Mouse (Mus musculus) kidney, embryonic 15.5 days (tissue): ENCODE measurements around the gene Atat1. TPM values are rescaled to one million over a fixed set of nuclear protein-coding genes. Genes with fewer than 3 reads are reported as not detected.

ENCODE experiments used
- ATAC-seq: fragments of 200-750 bp; cut with Nextera tagmentation; replicated peaks from 2 replicates; pipeline ENCODE4 v1.8.0; 2017; ENCODE audit warnings: moderate TSS enrichment; ENCODE audit not compliant: low FRiP score
- H3K27ac ChIP-seq: fragments of 300-500 bp; sonication (generic); 2 replicates; pipeline ENCODE4 v1.5.1; 2015; ENCODE audit warnings: mild to moderate bottlenecking, inconsistent platforms
- H3K27me3 ChIP-seq: fragments of 300-500 bp; sonication (generic); 2 replicates; pipeline ENCODE4 v1.6.1; 2015; ENCODE audit warnings: inconsistent platforms
- H3K36me3 ChIP-seq: fragments of 300-500 bp; sonication (generic); 2 replicates; pipeline ENCODE4 v1.6.1; 2015; ENCODE audit warnings: inconsistent platforms
- H3K4me1 ChIP-seq: fragments of 300-500 bp; sonication (generic); 2 replicates; pipeline ENCODE4 v1.6.1; 2015; ENCODE audit warnings: inconsistent platforms
- H3K4me2 ChIP-seq: fragments of 300-500 bp; sonication (generic); 2 replicates; pipeline ENCODE4 v1.6.1; 2015; ENCODE audit warnings: moderate library complexity, mild to moderate bottlenecking, inconsistent platforms
- H3K4me3 ChIP-seq: fragments of 300-500 bp; sonication (generic); replicated peaks from 2 replicates; pipeline ENCODE4 v1.5.1; 2015; ENCODE audit warnings: mild to moderate bottlenecking, inconsistent platforms
- H3K9ac ChIP-seq: fragments of 300-500 bp; sonication (generic); 2 replicates; pipeline ENCODE4 v1.6.1; 2015; ENCODE audit warnings: mild to moderate bottlenecking, inconsistent platforms
- H3K9me3 ChIP-seq: fragments of 300-500 bp; sonication (generic); replicated peaks from 2 replicates; pipeline ENCODE4 v1.6.1; 2016; ENCODE audit warnings: inconsistent platforms
- WGBS: fragments of 180-500 bp; shearing (Covaris S2); methylation state at CpG from one replicate; pipeline ENCODE4 v1.1.7; 2015; ENCODE audit warnings: mixed read lengths; 5-methylcytosine and 5-hydroxymethylcytosine counted together
- polyA plus RNA-seq: library from polyadenylated mRNA; unstranded; fragments of >200 nt; fragmentation: Nextera tagmentation; extraction: Ambion mirVana; gene quantifications from 2 replicates; pipeline ENCODE4 v1.2.1, GENCODE M21; 2015

The Atat1 gene
- polyA plus RNA-seq, 1 experiment from 2014 or later, result 91.6 TPM

DNA sequence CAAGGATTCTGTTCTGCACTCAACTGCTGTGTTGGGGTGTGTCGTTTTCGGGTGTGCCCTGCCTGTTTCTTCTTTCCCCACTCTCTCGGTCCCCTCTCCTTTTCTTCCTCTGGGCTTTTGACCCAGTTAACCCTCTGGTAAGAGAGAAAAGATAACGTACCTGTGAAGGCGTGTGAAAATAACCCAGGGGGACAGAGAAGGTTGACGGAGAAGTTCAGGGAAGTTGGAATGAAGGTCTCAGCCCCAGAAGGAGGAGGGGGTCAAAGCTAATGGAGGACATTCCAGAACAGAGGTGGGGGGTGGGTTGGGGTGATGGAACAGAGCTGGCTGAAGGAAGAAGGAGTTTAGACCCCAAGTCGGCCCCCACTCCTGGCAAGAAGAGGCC lies 40.9 kb downstream of the Atat1 start:
- Histone ChIP-seq H3K9ac (peak overlapping the region; percentile 72), H3K27ac (peak overlapping the region; percentile 99), H3K4me2 (peak overlapping the region; percentile 85), H3K36me3 (peaks cover 10% of the 10 kb centered on the region), H3K27me3 (no peaks in the 10 kb centered on the region), H3K9me3 (no peaks in the 10 kb centered on the region), H3K4me3 (peak overlapping the region; percentile 65), H3K4me1 (peaks cover 75% of the 10 kb centered on the region)
- ATAC-seq, result no peak
- WGBS, result 3% methylated on average over 7 of the region's 7 CpGs

DNA sequence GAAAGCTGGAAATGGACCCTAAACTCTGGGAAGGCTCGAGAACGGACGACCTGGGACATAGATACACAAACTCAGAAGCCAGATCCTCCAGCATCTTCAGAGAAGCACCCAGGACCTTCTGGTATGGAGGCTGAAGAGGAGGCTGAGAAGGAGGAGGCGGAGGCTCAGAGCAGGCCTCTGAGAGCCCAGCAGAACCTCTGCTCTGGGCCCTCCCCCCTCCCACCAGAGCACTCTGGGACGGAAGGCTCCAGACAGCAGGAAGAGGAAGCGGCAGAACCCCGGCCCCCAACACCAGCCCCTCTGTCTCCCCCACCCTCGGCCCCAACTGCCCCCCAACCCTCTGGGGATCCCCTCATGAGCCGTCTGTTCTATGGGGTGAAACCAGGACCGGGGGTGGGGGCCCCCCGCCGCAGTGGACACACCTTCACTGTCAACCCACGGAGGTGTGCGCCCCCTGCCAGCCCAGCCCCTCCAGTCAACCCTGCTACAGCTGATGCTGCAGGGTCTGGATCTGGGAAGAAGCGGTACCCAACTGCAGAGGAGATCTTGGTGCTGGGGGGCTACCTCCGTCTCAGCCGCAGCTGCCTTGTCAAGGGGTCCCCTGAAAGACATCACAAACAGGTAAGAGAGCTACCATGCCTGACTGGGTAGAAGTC lies 41.6 kb downstream of the Atat1 start:
- H3K4me3 ChIP-seq, result peak overlapping the region; percentile 65
- H3K36me3 ChIP-seq, result peaks cover 10% of the 10 kb centered on the region
- ATAC-seq, result no peak
- H3K9ac ChIP-seq, result peak overlapping the region; percentile 72
- peak overlapping the region; percentile 85 for H3K4me2 ChIP-seq
- no peaks in the 10 kb centered on the region for H3K9me3 ChIP-seq
- peaks cover 71% of the 10 kb centered on the region for H3K4me1 ChIP-seq
- no peaks in the 10 kb centered on the region for H3K27me3 ChIP-seq
- WGBS, result 31% methylated on average over 17 of the region's 17 CpGs
- peak overlapping the region; percentile 99 for H3K27ac ChIP-seq

DNA sequence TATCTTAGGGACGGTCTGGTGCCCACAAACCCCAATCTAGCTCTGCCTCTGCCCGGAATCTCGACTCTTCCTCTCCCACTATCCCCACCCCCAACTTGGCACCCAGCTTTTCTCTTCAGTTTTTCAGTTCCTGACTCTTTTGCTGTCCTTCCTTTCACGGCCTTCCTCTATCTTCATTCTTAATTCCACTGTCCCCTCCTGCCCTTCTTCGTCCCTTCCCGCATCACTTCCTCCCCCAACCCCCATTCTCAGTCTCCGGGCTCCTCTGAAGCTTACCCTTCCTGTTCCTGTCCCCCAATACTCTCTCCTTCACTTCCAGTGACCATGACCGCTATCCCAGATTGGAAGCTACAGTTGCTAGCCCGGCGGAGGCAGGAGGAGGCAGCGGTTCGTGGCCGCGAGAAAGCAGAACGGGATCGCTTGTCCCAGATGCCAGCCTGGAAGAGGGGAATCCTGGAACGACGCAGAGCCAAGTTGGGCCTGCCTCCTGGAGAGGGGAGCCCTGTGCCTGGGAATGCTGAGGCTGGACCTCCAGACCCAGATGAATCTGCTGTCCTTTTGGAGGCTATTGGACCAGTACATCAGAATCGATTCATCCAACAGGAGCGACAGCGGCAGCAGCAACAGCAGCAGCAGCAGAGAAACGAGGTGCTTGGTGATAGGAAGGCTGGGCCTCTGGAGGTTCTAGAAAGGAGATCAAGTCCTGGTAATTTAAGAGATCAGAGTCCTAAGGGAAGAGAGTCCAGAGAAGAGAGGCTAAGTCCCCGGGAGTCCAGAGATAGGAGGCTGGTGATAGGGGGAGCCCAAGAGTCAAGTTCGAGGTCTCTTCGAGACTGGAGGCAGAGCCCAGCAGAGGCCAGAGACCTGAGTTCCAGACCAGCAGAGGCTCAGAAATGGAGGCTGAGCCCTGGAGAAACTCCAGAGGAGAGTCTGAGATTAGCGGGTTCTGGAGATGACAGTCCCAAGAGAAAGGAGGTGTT lies 42.7 kb downstream of the Atat1 start:
- Histone ChIP-seq H3K4me3 (peak overlapping the region; percentile 65), H3K9ac (peak overlapping the region; percentile 72), H3K4me1 (peaks cover 67% of the 10 kb centered on the region), H3K9me3 (no peaks in the 10 kb centered on the region), H3K4me2 (peak overlapping the region; percentile 85), H3K36me3 (peaks cover 10% of the 10 kb centered on the region), H3K27me3 (no peaks in the 10 kb centered on the region), H3K27ac (peak overlapping the region; percentile 99)
- ATAC-seq, result no peak
- WGBS, result 8% methylated on average over 26 of the region's 26 CpGs

DNA sequence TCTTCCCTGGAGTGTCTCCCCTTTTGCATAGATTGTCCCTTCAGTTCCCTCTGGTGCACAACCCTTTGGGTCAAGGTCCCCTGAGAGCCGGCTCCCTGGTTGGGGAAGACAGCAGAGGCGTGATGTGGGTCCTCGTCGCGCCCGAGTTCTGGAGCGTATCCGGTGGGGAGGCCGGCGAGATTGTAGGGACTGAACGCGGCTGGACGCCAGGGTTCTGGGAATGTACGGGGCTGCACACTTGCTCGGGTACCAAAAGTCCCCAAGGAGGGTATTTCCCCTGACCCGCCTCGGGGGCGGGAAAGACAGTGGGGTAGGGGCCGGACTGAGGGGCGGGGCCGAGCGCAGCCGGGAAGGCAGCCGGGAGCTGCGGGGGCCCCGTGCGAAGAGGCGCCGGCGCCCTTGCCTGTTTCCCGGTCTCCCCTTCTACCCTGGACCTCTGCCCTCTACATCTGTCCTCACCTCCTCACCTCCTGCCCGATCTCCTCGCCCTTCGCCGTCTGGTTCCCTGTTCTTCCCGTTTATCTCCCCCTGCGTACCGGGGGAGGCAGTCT lies 43.5 kb downstream of the Atat1 start:
- Histone ChIP-seq H3K4me2 (peak overlapping the region; percentile 85), H3K27ac (peak overlapping the region; percentile 99), H3K4me3 (peak overlapping the region; percentile 65), H3K36me3 (peaks cover 9% of the 10 kb centered on the region), H3K4me1 (peaks cover 69% of the 10 kb centered on the region), H3K9ac (peak overlapping the region; percentile 72), H3K9me3 (no peaks in the 10 kb centered on the region), H3K27me3 (no peaks in the 10 kb centered on the region)
- ATAC-seq, result peak; percentile 44
- 0% methylated on average over 28 of the region's 38 CpGs for WGBS

DNA sequence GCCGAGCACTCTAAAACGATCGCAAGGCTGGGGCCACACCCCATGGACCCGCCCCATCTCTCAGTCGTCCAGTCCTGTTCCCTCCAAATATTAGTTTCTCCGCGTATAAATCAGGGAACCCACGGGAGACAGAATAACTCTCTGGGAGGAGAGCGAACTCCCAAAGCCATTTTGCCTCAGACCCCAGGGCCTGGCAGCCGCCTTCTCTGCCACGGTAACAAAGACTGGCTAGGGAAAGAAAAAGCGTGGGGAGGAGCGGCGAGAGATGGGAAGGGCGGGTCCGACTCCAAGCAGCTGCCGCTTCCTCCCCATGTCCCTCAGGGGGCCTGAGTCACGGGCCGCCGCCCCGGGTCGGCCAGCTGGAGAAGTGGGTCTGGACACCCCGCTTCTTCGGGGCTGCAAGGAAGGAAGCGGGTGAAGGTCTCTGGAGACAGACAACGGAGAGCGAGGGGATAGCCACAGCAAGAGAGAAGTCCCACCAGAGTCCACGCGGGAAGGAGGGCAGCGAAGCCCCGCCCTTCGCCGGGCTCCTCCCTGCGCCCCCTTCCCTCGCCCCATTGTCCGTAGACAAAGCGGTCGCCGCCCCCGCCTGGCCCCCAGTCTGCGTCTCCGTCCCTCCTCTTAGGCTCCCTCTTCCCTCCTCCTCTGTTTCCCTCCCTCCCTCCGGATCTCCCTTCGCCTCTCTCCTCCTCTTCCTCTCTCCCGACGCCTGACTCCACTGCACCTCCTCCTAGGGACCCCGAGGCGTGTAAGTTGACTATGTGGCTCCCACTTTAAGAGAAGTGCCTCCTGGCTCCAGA lies 44.2 kb downstream of the Atat1 start, which contains the start of gene Ppp1r18:
Gene Ppp1r18 (plus strand): TSS at position 113 of the 800 bp plus-strand sequence.
- WGBS, result under 1% methylated on average over 48 of the region's 48 CpGs
- H3K4me3 ChIP-seq, result peak within 1 kb of the TSS; percentile 65
- H3K27ac ChIP-seq, result peak within 1 kb of the TSS; percentile 99
- peak within 1 kb of the TSS; percentile 72 for H3K9ac ChIP-seq
- H3K4me2 ChIP-seq, result peak within 1 kb of the TSS; percentile 85
- ATAC-seq, result peak; percentile 62
- peaks cover 2% of the 10 kb centered on the region; the same call in 1 of the 2 replicates for H3K36me3 ChIP-seq
- no peaks in the 10 kb centered on the region for H3K9me3 ChIP-seq
- H3K4me1 ChIP-seq, result peaks cover 67% of the 10 kb centered on the region
- H3K27me3 ChIP-seq, result no peaks in the 10 kb centered on the region

DNA sequence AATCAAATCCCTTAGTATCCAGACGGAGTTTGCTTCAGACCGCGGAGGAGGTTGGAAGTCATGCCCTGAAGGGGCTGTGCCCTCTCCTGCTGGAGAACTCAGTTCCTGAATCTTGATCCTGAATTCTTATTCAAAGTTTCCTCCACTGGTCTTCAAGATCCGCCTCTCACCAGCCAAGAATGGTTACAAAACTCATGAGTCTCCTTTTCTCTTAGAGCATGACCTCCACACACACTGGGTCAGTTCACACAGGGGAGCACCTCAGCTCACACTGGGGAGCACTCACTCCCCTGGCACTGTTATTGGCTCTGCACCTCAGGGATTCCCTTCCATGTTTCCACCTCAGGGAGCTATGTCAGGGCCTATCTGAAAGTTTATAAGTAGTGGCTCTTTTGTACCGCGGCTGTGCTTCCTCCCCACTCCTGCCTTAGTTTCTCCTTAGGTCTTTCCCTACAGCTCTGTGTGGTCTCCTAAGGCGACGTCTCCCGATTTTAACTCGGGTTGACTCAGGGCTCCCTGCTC lies 45.0 kb downstream of the Atat1 start:
- Histone ChIP-seq H3K4me3 (peak overlapping the region; percentile 65), H3K9me3 (no peaks in the 10 kb centered on the region), H3K36me3 (no peaks in the 10 kb centered on the region), H3K4me1 (peaks cover 62% of the 10 kb centered on the region), H3K27ac (peak overlapping the region; percentile 99), H3K4me2 (peak overlapping the region; percentile 85), H3K27me3 (no peaks in the 10 kb centered on the region), H3K9ac (peak overlapping the region; percentile 72)
- ATAC-seq, result no peak
- 22% methylated on average over 10 of the region's 10 CpGs for WGBS

DNA sequence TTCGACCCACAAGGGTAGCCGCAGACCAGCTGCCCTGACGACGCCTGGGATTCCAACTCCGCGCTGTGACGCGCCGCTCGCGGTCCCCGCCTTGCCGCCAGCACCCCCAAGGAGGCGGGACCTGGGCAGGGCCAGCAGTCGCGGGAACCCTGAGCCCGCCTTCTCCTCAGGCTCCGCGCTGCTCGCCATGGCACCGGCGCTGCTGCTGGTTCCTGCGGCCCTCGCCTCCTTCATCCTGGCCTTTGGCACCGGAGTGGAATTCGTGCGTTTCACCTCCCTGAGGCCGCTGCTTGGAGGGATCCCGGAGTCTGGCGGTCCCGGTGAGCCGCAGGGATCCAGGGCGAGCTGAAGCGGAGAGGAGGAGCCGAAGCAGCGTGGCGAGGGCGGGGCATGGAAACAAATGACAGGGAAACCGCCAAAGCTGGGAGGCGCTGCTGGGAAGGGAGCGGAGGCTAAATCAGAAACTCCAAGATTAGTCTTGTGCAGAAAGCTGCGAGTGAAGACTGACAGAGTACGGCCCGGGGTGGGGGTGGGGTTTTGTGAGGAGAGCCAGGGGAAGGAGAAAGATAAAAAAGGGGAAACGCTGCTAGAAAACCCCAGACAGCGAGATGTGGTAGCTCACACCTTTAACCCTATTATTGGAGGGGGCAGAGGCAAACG lies 48.5 kb downstream of the Atat1 start, which contains the start of gene Nrm:
Gene Nrm (plus strand): TSS at position 121 of the 660 bp plus-strand sequence.
- Histone ChIP-seq H3K9ac (peak within 1 kb of the TSS; percentile 72), H3K27ac (peak within 1 kb of the TSS; percentile 94), H3K4me3 (peak within 1 kb of the TSS; percentile 71), H3K27me3 (no peaks in the 10 kb centered on the region), H3K4me1 (peaks cover 28% of the 10 kb centered on the region), H3K4me2 (peak within 1 kb of the TSS; percentile 65), H3K9me3 (no peaks in the 10 kb centered on the region), H3K36me3 (peaks cover 29% of the 10 kb centered on the region)
- under 1% methylated on average over 47 of the region's 47 CpGs for WGBS
- ATAC-seq, result peak; percentile 90

DNA sequence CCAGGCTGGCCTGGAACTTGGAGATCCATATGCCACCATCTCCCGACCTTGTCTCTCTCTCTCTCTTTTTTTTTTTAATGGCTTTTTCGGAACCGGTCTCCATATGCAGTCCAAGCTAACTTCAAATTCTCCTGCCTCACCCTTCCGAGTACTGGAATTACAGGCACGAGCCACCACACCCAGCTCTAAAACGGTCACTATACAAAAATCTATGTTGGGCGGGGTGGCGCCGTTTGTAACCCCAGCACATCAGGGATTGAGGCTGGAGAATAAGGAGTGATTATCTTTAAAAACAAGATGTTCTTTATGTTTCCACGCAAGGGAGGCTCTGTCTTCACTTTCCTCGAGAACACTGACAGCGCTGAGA lies 49.1 kb downstream of the Atat1 start:
- Histone ChIP-seq H3K9me3 (no peaks in the 10 kb centered on the region), H3K27me3 (no peaks in the 10 kb centered on the region), H3K4me2 (peak overlapping the region; percentile 65), H3K36me3 (peaks cover 33% of the 10 kb centered on the region), H3K4me1 (peaks cover 25% of the 10 kb centered on the region), H3K9ac (peak overlapping the region; percentile 72), H3K4me3 (peak overlapping the region; percentile 71), H3K27ac (peak overlapping the region; percentile 94)
- 4% methylated on average over 12 of the region's 12 CpGs for WGBS
- no peak for ATAC-seq

DNA sequence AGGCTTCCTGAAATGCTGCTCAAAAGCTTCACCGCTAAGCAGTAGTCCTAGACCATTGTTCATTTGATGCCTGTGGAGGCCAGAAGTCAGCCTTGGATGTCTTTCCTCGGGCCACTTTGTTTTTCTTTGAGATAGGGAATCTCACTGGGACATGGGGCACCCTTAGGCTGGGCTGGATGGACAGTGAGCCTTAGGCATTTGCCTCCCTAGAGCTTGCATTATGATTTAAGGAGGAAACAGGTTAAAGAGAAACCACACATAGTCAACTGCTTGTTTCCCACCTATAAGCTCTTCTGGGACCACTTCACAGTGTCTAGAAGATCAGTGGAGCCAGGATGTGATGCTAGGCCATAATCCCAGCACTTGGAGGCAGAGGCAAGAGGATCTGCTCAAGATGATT lies 50.0 kb downstream of the Atat1 start:
- ATAC-seq, result no peak
- 49% methylated on average over 2 of the region's 2 CpGs for WGBS
- H3K9me3 ChIP-seq, result no peaks in the 10 kb centered on the region
- peaks cover 19% of the 10 kb centered on the region for H3K4me1 ChIP-seq
- H3K4me2 ChIP-seq, result no peak overlapping the region
- no peak overlapping the region for H3K27ac ChIP-seq
- no peaks in the 10 kb centered on the region for H3K27me3 ChIP-seq
- H3K36me3 ChIP-seq, result peaks cover 39% of the 10 kb centered on the region
- H3K9ac ChIP-seq, result no peak overlapping the region
- H3K4me3 ChIP-seq, result no peak overlapping the region

DNA sequence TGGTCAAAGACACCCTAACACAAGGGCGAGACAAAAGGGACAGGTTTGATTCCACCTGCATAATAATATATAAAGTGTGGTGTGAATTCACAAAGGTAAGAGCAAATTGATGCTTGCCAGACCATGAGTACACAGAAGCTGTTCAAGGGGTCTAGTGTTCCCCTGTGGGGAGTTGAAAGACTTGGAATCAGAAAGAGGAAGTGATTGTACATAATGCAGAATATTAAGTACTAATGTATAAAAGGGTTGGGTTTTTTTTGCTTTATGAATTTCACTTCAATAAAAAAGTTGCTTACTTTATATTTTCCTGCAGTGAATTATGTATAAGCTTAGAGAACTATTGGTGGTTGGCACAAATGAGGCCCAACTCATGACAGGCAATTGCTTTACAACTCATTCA lies 50.5 kb downstream of the Atat1 start:
- 91% methylated on average over 1 of the region's 1 CpGs for WGBS
- H3K4me3 ChIP-seq, result no peak overlapping the region
- H3K4me2 ChIP-seq, result no peak overlapping the region
- no peak overlapping the region for H3K9ac ChIP-seq
- no peak overlapping the region for H3K27ac ChIP-seq
- H3K4me1 ChIP-seq, result peaks cover 14% of the 10 kb centered on the region
- peaks cover 44% of the 10 kb centered on the region for H3K36me3 ChIP-seq
- H3K9me3 ChIP-seq, result no peaks in the 10 kb centered on the region
- no peaks in the 10 kb centered on the region for H3K27me3 ChIP-seq
- no peak for ATAC-seq

DNA sequence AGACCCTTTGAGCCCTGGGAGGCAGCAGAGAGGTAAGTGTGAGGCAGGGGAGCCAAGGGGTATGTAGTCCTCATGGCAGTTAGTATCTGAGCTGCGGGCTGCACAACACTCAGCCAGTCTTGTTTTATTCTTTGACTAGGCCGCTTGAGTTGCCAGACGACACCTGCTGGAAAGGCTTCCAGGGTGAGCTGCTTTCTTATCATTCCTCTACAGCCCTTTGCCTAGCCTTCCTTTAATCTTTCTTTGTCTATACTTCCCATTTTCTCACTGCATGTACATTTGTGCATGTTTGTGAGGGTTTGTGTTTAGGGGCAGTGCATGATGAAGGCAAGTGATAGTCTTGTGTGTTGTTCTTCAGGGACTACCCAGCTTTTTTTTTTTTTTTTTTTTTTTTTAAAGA lies 58.9 kb downstream of the Atat1 start:
- WGBS, result 96% methylated on average over 3 of the region's 3 CpGs
- Histone ChIP-seq H3K4me2 (no peak overlapping the region), H3K4me1 (no peaks in the 10 kb centered on the region), H3K36me3 (peaks cover 94% of the 10 kb centered on the region), H3K4me3 (no peak overlapping the region), H3K27me3 (no peaks in the 10 kb centered on the region), H3K27ac (no peak overlapping the region), H3K9me3 (no peaks in the 10 kb centered on the region), H3K9ac (no peak overlapping the region)
- ATAC-seq, result no peak
